Mouse (Mus musculus) bone marrow, adult 2 months (tissue): ENCODE data around the gene Cd52.

Experiments used
- CTCF ChIP-seq: fragments of 200-500 bp; IDR thresholded peaks from 2 replicates; pipeline ENCODE4 v1.5.1; 2011; ENCODE audit warnings: low read length, control low read depth; ENCODE audit not compliant: control insufficient read depth, insufficient read depth
- POLR2A ChIP-seq: fragments of 200-500 bp; IDR thresholded peaks from 2 replicates; pipeline ENCODE4 v1.6.1; 2011; ENCODE audit warnings: low read depth, mild to moderate bottlenecking, control low read depth, low read length, borderline replicate concordance; ENCODE audit not compliant: control insufficient read depth

DNA sequence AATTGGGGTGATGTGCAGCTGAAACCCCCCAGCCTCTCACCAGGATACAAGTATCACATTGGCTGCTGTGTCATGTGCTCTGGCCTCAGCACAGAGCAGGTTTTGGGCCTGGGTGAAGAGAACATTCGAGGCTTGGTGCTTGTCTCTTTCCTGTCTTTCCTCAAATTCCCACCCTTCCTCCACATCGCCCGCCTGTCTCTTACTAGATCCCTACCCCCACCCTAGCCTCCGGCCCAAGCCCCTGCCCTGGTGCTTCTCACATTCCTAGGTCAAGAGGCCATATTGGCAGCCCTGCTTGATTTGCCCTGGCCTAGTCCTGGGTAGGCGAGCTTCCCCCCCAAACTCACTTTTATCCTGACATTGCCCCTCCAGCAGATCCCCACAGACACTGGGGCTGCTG lies 24.2 kb upstream of the Cd52 start:
- no peak for TF ChIP-seq CTCF
- TF ChIP-seq POLR2A, result 0 out of 2 replicates have a peak, but pooled peaks have one; percentile 2
